Mouse (Mus musculus): ENCODE results near the gene Plpp7.

DNA sequence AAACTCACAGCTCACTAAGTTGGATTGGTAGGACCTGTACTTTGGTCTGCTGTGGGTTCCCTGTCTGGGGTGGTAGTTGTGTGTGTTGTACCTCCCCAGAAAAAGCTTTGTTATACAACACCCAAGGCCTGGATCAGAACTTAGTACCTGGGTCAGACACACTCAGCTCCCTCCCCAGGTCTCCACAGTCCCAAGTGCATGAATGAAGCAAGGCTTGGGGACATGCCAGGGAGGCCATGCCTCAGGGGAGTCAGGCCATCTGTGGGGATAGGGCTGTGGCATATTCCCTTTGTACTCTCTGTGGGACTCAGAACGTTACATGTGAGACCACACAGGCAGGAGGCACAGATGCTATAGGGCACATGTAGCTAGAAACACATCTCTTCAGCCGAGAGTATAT, 5.2 kb upstream of the Plpp7 start:
- no peak for TF ChIP-seq CTCF (IDR thresholded peaks at IDR 0.05 in 2 of 3, conservative IDR thresholded peaks at IDR 0.05 in 1 of 3; ENCODE audit: control insufficient read depth in 1 of 3, insufficient read depth in 1 of 3, low read depth in 2 of 3, low read length in 3 of 3, poor library complexity in 1 of 3, severe bottlenecking in 1 of 3)
- TF ChIP-seq EP300 (IDR thresholded peaks at IDR 0.05; ENCODE audit: low read depth in 1 of 2, low read length in 2 of 2): no peak
- no peak for TF ChIP-seq MAX (IDR thresholded peaks at IDR 0.05; ENCODE audit: low read length)
- TF ChIP-seq MYB (IDR thresholded peaks at IDR 0.05; ENCODE audit: low read depth, low read length): no peak

Data from MEL (cell line).